Mouse (Mus musculus) urinary bladder, postnatal 0 days (tissue): ENCODE results near the gene Csn3. TPM values are rescaled to one million over a fixed set of nuclear protein-coding genes. Genes with fewer than 3 reads are reported as not detected.

Experiments
- polyA plus RNA-seq: library from polyadenylated mRNA; unstranded; fragments of >200 nt; fragmentation: Nextera tagmentation; extraction: Ambion mirVana; gene quantifications from 2 replicates; pipeline ENCODE4 v1.2.1, GENCODE M21; 2015

Gene Csn3
- polyA plus RNA-seq: not detected in 2 replicates

GRCm38 (mm10) chr5:87925372-87925771, at the start of gene Csn3:
Csn3 (plus strand) TSS chr5:87925579.

GRCm38 (mm10) chr5:87884729-87885128, 40.6 kb upstream of the Csn3 start, which contains the start of gene Odam:
Odam (plus strand) TSS chr5:87885029.

GRCm38 (mm10) chr5:87969201-87969600, 43.8 kb downstream of the Csn3 start, which contains the start of the genes 2310003L06Rik and Gm28434:
2310003L06Rik (plus strand) TSS chr5:87969459.
Gm28434 (plus strand) TSS chr5:87969517.

DNA sequence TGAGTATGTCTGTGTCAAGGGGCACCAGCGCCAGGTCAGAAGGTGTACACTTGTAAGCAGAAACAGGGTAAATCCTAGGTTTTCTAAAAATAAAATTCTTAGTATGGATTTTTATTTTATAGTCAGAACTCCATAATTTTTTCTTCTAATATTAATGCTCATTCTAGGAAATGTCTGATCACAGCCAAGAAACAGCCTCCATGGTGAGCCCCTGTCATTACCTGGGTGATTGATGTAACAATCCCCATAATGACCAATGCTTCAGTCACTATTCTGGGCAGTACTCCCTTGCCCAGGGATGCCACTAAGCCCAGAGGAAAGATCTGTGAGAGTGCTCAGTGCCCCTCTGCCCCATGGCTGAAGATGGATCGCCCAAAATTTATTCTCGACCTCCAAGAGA, 53.8 kb downstream of the Csn3 start, which contains the start of gene Cabs1:
TSS of gene Cabs1 (plus strand) at position 301 of the 400 bp plus-strand sequence.

Other genes with a start within 250 kb of the Csn3 start
- gene Csn2, start 225.9 kb upstream of the Csn3 start, polyA plus RNA-seq: not detected in 2 replicates
- gene Csn1s2a, start 151.0 kb upstream of the Csn3 start, polyA plus RNA-seq: not detected in 2 replicates
- gene Csn1s2b, start 117.5 kb upstream of the Csn3 start, polyA plus RNA-seq: not detected in 2 replicates
- not detected in 2 replicates for gene Prr27, start 99.9 kb upstream of the Csn3 start, polyA plus RNA-seq
- not detected in 2 replicates for gene Odam, start 40.5 kb upstream of the Csn3 start, polyA plus RNA-seq
- not detected in 2 replicates for gene 2310003L06Rik, start 43.9 kb downstream of the Csn3 start, polyA plus RNA-seq
- gene Gm28434, start 43.9 kb downstream of the Csn3 start, polyA plus RNA-seq: not detected in 2 replicates
- gene Cabs1, start 53.9 kb downstream of the Csn3 start, polyA plus RNA-seq: not detected in 2 replicates
- gene Smr3a, start 77.0 kb downstream of the Csn3 start, polyA plus RNA-seq: not detected in 2 replicates
- gene Smr2, start 161.0 kb downstream of the Csn3 start, polyA plus RNA-seq: not detected in 2 replicates
- gene Gm11116, start 186.0 kb downstream of the Csn3 start, polyA plus RNA-seq: not detected in 2 replicates
- not detected in 2 replicates for gene Gm11115, start 228.5 kb downstream of the Csn3 start, polyA plus RNA-seq